Mouse (Mus musculus): ENCODE measurements around the gene Fam129a.

DNA sequence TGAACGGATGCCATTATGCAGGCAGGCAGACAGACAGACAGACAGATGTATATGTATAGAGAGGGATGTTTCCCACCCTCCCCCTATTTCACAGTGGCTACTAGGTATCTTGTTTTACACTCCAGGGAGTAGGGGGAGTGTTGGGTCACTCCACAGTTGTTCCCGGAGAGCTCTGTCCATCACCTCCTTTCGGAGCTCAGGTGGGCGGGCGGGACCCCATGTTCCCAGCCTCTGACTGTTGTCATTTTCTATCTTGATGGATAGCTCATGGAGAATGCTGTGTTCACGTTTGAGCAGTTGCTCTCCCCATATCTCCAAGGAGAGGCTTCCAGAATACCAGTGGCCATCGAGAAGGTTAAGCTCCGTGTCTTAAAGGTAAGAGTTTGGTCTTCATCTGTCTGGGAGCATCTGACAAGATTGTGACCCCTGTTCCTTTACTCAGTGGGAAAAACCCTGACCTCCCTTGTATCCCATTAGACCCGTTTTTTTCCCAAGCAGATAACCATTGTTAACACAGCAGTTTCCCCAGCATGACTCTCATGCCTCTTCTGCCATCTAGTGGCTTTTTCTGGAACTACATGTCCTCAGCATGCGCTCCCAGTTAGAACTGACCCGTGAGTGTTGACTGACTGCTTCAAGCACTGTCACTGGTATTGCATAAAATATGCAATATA lies 134.9 kb downstream of the Fam129a start:
- TF ChIP-seq CTCF (conservative IDR thresholded peaks at IDR 0.05; ENCODE audit: low read length) (peak; percentile 94), POU5F1 (IDR thresholded peaks at IDR 0.05; ENCODE audit: borderline replicate concordance, low read length) (no peak)

Data from E14TG2a.4 (cell line).